Mouse (Mus musculus) C2C12 (cell line): Measurements from ENCODE around the gene Acot7.

Source experiments
- CEBPB ChIP-seq: IDR thresholded peaks from one replicate; pipeline ENCODE4 v1.6.1; 2011; ENCODE audit warnings: low read depth, mild to moderate bottlenecking, control low read depth, moderate library complexity
- CTCF ChIP-seq: IDR thresholded peaks from one replicate; pipeline ENCODE4 v1.5.1; 2011; ENCODE audit not compliant: control insufficient read depth, insufficient read depth, insufficient read length
- MAX ChIP-seq: IDR thresholded peaks from one replicate; pipeline ENCODE4 v1.6.1; 2011; ENCODE audit warnings: mild to moderate bottlenecking, control low read depth
- USF1 ChIP-seq: IDR thresholded peaks from one replicate; pipeline ENCODE4 v1.6.1; 2011; ENCODE audit warnings: low read depth, mild to moderate bottlenecking, control low read depth, moderate library complexity

DNA sequence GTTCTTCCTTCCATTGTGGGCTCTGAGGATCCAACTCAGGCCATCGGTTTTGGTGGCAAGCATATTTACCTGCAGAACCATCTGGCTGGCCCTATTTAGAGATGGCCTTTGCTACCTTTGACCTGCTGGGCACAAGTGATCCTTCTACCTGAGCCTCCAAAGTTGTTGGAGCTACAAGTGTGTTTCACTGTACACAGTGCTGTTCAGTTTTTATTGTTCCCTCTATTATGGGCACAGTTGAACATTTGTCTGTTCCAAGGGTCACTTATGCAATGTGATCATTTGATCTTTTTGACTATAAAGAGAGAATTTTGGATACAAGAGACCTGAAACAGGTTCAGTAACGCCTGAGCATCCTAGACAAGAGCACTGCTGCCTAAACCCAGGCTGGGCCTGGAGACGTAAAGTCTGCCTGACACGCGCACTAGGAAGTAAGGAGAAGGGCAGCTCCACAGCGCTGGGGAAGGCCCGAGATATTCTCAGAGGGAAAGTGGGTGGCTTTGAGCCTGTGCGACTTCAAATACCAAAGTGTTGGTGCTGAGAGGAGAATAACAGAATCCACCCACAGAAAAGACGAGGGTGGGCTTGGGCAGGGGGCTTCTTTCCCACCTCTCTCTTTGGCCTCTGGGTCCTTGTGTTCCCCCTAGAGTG, 65.4 kb downstream of the Acot7 start:
- no peak for TF ChIP-seq CEBPB
- no peak for TF ChIP-seq USF1
- no peak for TF ChIP-seq CTCF
- TF ChIP-seq MAX, result no peak
